Mouse (Mus musculus) kidney, adult 9 months (tissue): ENCODE measurements around the gene Atp1a1.

Experiments used
- DNase-seq: peaks from one replicate; pipeline ENCODE4 v3.0.0; 2022

Atp1a1 gene

DNA sequence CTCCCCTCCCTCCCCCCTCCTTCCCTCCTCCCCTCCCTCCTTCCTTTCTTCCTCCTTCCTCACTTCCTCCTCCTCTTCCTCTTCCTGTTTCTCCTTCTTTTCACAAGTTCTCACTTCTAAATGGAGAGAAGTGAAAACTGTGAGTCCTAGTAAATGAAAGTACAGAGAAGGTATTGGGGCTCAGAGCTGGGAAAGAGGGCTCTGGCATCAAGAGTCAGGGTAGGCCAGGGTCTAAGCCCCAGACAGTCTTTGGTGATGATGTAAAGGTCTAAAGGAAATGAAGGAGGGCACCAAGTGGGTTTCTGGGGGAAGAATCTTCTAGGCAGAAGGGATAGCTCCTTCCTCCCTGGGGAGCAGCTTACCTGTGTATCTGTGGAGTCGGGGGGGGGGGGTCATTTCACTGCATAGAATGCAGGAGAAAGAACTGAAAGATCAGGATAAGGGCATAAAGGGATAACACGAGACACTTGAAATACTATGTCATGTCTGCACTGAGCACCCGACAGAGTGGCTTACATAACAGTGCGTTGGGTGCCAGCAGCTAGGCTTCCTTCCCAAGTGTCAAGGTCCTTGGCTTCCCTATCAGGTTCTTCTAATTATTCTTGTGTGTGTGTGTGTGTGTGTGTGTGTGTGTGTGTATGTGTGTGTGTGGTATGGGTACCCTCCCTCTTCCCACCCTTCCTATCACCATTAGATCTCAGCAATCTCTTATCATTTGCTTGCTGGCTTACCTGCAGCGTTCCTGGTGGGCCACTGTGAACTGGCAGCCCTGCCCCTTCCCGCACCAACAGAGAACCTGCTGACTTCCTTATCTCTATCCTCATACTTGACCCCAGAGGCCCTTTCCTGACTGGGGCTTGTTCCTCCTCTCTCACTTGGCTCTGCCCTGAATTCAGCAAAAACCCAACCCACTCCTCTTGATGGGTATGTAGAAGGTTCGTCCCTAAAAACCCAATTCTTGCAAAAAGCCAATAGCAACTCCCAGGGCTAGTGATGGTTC, 51.6 kb downstream of the Atp1a1 start:
- peak; percentile 79 for DNase-seq

DNA sequence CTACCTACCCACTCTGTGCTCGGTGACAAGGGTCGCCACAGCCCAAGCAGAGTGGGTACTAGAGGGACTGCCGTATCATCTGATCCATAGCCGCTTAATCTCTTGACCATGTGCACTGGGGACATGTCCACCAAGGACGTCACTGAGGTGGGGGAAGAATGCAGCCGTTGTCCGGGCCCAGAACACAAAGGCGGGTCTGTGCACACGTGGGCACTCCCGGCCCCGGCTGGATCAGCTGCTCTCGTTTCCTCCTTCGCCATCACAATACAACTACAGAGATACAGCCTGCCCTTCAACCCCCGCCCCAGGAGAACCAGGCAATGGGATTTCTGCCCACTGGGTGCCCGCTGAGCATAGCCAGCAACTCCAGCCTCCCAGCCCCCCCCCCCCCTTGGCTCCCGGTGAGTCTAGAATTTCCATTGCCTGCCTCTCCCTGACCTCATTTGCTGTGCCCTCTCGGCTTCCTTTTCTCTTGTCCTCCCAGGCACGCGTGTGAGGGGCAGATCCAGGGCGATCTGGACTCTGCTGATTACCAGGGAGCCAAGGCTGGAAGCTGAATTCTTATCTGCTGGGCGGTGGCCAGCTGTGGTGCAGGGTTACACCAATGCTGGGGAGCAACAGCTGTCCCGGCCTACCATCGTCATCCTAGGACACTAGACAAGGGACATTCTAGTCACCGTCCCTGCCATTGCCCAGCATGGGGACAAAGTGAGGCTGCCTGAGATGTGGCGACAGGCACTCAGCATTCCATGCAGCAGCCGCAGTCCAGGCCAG, 52.8 kb downstream of the Atp1a1 start:
- no peak for DNase-seq

DNA sequence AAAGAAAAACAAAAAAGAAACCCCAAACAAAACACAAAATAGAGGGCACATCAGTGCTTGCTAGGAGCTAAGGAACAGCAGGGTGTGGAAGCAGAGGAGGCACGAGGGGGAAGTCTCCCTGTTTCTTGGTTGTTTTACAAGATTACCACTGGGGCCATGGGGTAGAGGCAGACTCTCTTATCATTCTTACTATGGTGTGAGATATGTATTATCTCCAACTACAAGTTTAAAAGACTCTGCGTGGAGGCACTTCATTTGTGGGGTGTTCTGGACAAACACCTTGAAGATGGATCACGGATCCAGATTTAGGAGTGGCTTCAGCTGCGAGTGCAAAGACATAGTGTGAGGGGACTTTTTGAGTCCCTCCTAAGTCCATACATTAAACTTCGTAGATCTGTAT, 54.7 kb downstream of the Atp1a1 start:
- DNase-seq, result no peak

DNA sequence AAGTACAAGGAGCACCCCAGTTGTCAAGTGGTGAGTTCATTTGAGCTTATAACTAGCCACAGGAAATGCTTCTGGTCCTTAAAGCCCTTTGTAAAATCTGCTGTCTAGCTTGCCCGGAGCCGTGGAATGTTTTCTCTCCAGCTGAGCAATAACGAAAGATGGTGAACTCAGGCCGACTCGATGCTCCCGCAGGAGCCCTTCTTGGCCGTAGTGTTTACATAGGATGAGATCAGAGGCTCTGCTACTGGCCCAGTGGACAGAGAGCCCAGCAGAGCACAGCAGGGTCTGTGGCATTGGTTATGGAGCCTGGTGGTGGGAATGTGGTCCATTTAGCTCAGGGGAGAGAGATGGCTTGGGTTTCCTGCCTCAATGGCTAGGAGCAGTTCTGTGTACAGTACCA, 60.4 kb downstream of the Atp1a1 start:
- no peak for DNase-seq

DNA sequence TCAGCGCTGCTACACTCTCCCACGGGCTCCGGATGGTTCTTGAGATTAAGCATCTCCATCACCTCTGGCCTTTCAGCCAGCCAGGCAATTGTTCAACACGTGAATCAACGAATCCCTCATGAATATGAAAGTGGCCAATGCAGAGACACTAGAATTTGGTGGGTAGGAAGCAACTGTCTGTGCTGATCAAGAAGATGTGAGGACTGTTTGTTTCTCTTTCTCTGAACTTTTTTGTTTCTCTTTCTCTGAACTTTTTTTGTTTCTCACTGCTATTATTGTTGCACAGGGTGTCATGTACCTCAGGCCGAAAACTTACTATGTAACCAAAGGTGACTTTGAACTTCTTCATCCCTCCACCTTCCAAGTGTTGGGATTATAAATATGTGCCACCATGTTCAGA, 62.9 kb downstream of the Atp1a1 start:
- DNase-seq, result no peak

GRCm38 (mm10) chr3:101540568-101540967, 63.9 kb downstream of the Atp1a1 start:
- no peak for DNase-seq

- no peak for DNase-seq
These were observed 68.2 kb downstream of the Atp1a1 start for GRCm38 (mm10) chr3:101536322-101536721.

- DNase-seq, result no peak
These were observed 70.2 kb downstream of the Atp1a1 start for GRCm38 (mm10) chr3:101534311-101534710.

DNA sequence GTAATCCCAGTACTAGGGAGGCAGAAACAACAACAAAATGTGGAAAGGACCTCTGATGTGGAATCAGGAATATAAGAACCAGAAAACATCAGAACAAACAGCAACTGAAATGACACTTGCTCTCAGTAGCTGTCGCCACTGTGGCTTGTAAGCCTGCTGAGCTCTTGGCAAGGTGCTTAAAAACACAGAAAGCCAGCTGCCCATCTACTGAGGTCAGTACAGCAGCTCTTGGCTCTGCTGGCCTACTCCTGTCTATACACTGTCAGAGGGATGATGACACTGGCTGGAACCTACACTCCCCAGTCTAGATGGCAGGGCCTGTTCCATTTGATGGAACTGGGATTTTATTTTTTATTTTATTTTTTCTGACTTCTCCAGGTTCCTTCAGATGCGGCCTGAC, 71.1 kb downstream of the Atp1a1 start:
- DNase-seq, result no peak

- no peak for DNase-seq
These were observed 73.6 kb downstream of the Atp1a1 start for GRCm38 (mm10) chr3:101530928-101531327.

DNA sequence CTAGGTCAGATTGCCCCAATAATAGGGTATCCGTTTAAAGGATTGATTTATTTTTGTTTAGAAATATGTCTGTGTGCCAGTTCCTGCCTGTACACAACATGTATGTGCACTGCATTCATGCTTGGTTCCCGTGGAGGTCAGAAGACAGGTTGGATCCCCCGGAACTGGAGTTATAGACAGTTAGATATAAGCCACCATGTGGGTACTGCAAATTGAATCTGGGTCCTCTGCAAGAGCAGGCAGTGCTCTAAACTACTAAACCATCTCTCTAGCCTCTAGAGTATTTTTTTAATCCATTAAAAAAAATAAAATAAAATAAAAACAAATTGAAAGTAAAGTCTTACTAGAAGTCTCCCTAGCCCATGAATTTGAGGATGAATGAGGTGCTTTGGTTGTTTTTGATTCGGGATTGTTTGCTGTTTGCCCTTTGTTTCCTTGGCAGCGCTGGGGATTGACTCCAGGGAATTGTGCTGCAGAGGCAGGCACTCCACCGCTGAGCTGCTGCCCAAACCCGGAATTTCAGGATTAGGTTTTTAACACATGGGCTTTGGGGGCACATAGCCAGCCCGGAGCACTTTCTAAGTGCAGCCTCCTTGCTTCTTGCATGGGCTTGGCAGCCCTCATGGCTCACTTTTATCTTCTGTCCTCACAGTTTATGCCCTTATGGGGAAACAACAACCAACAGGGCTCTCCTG, 75.4 kb downstream of the Atp1a1 start:
- peak; percentile 56 for DNase-seq

DNA sequence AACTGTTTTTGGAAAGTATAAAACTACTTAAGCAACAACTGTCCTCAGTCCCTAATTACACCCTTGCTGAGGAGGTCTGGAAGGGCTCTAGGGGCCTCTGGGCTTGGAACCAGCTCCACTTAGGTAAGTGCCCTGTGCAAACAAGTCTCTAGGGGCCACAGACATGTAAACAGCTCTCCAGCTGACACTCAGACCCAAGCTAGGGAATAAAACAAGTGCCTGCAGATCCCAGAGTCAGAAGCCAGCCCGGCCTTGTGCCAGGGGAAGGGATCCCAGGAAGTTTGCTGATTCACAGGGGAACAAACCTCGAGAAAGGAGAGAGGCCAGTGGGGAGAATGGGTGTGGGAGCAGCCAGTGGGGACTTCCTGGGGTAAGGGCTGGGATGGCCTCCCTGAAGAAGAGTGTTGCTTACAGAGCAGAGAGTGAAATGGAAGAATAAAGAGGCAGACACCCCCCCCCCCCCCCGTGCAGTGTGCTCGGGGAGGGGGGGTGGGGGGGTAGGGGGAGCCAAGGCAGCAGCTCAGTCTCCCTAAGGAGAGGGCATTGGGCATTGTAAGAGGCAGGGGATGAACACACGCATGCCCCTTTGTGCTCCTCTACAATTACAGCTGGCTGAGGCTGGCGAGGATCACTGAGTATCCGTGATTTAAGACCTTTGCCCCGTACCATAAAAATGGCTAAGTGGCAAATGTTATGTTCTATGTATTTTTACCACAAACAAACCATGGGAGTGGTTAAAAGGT, 76.2 kb downstream of the Atp1a1 start:
- DNase-seq, result peak; percentile 66

GRCm38 (mm10) chr3:101526603-101527002, 77.9 kb downstream of the Atp1a1 start:
- DNase-seq, result peak; percentile 97
